Mouse (Mus musculus): ENCODE results near the gene Tmed1. TPM values are rescaled to one million over a fixed set of nuclear protein-coding genes. Genes with fewer than 3 reads are reported as not detected.

Tmed1 gene
- polyA plus RNA-seq, 2 experiments: 16.3 to 24.8 TPM

GRCm38 (mm10) chr9:21505767-21506166, 4.3 kb downstream of the Tmed1 start:
- no peak overlapping the region for H3K9ac ChIP-seq (replicated peaks)
- peaks cover 3 to 14% of the 10 kb centered on the region in 2 experiments for H3K4me1 ChIP-seq (replicated peaks; ENCODE audit: control insufficient read depth in 2 of 2, insufficient read depth in 2 of 2, low read length in 1 of 2)
- DNase-seq (ENCODE audit: low read depth in 3 of 3, low spot score in 3 of 3) (no peak), ATAC-seq (ENCODE audit: insufficient read depth) (no peak)
- no peaks in the 10 kb centered on the region for H3K27me3 ChIP-seq (ENCODE audit: control insufficient read depth, insufficient read depth, low read length)
- peaks cover 30% of the 10 kb centered on the region for H3K36me3 ChIP-seq (replicated peaks; ENCODE audit: control insufficient read depth, insufficient read depth, low read depth)
- no peak overlapping the region for H3K27ac ChIP-seq
- H3K4me2 ChIP-seq (ENCODE audit: low read depth): no peak overlapping the region
- no peak overlapping the region for H3K4me3 ChIP-seq (ENCODE audit: insufficient read depth in 1 of 2, low read depth in 2 of 2, low read length in 2 of 2)
- H3K9me3 ChIP-seq (ENCODE audit: control insufficient read depth, low read length): no peaks in the 10 kb centered on the region
- TF ChIP-seq CTCF (IDR thresholded peaks at IDR 0.05; ENCODE audit: low read depth) (no peak), EP300 (IDR thresholded peaks at IDR 0.05; ENCODE audit: low read depth) (no peak)

- TF ChIP-seq CTCF (IDR thresholded peaks at IDR 0.05; ENCODE audit: low read depth): no peak
- TF ChIP-seq EP300 (IDR thresholded peaks at IDR 0.05; ENCODE audit: low read depth): no peak
- 91% methylated on average over 8 of the region's 8 CpGs for WGBS (ENCODE audit: insufficient replicate concordance)
These were observed 6.7 kb downstream of the Tmed1 start for GRCm38 (mm10) chr9:21503352-21503751.

GRCm38 (mm10) chr9:21498284-21498902, 11.7 kb downstream of the Tmed1 start:
- ATAC-seq (ENCODE audit: insufficient read depth) (no peak), DNase-seq (ENCODE audit: low read depth in 3 of 3, low spot score in 3 of 3) (no peak)
- Histone ChIP-seq H3K4me3 (ENCODE audit: insufficient read depth in 1 of 2, low read depth in 2 of 2, low read length in 2 of 2) (no peak overlapping the region), H3K4me2 (ENCODE audit: low read depth) (no peak overlapping the region), H3K27ac (no peak overlapping the region), H3K9me3 (ENCODE audit: control insufficient read depth, low read length) (no peaks in the 10 kb centered on the region), H3K4me1 (replicated peaks; ENCODE audit: control insufficient read depth in 2 of 2, insufficient read depth in 2 of 2, low read length in 1 of 2) (no peaks in the 10 kb centered on the region), H3K27me3 (ENCODE audit: control insufficient read depth, insufficient read depth, low read length) (no peaks in the 10 kb centered on the region), H3K36me3 (replicated peaks; ENCODE audit: control insufficient read depth, insufficient read depth, low read depth) (peaks cover 21% of the 10 kb centered on the region), H3K9ac (replicated peaks) (no peak overlapping the region)
- TF ChIP-seq EP300 (IDR thresholded peaks at IDR 0.05; ENCODE audit: low read depth) (no peak), CTCF (IDR thresholded peaks at IDR 0.05; ENCODE audit: low read depth) (no peak)
- WGBS (ENCODE audit: insufficient replicate concordance): 88% methylated on average over 12 of the region's 12 CpGs

More at GRCm38 (mm10) chr9:21503352-21503751, 6.7 kb downstream of the Tmed1 start:
- H3K4me2 ChIP-seq (ENCODE audit: low read depth): no peak overlapping the region
- no peak overlapping the region for H3K4me3 ChIP-seq (ENCODE audit: insufficient read depth in 1 of 2, low read depth in 2 of 2, low read length in 2 of 2)
- DNase-seq (ENCODE audit: low read depth in 3 of 3, low spot score in 3 of 3) (no peak), ATAC-seq (ENCODE audit: insufficient read depth) (no peak)
- H3K27ac ChIP-seq: no peak overlapping the region
- H3K9ac ChIP-seq (replicated peaks): no peak overlapping the region
- H3K4me1 ChIP-seq (replicated peaks; ENCODE audit: control insufficient read depth in 2 of 2, insufficient read depth in 2 of 2, low read length in 1 of 2): no peaks in the 10 kb centered on the region
- H3K9me3 ChIP-seq (ENCODE audit: control insufficient read depth, low read length): no peaks in the 10 kb centered on the region
- no peaks in the 10 kb centered on the region for H3K27me3 ChIP-seq (ENCODE audit: control insufficient read depth, insufficient read depth, low read length)
- H3K36me3 ChIP-seq (replicated peaks; ENCODE audit: control insufficient read depth, insufficient read depth, low read depth): peaks cover 34% of the 10 kb centered on the region

- Histone ChIP-seq H3K4me2 (ENCODE audit: low read depth) (no peak overlapping the region), H3K27me3 (ENCODE audit: control insufficient read depth, insufficient read depth, low read length) (no peaks in the 10 kb centered on the region), H3K9me3 (ENCODE audit: control insufficient read depth, low read length) (no peaks in the 10 kb centered on the region), H3K9ac (replicated peaks) (no peak overlapping the region), H3K4me3 (ENCODE audit: insufficient read depth in 1 of 2, low read depth in 2 of 2, low read length in 2 of 2) (no peak overlapping the region), H3K4me1 (replicated peaks; ENCODE audit: control insufficient read depth in 2 of 2, insufficient read depth in 2 of 2, low read length in 1 of 2) (no peaks in the 10 kb centered on the region), H3K36me3 (replicated peaks; ENCODE audit: control insufficient read depth, insufficient read depth, low read depth) (peaks cover 18% of the 10 kb centered on the region), H3K27ac (no peak overlapping the region)
- no peak for DNase-seq (ENCODE audit: low read depth in 3 of 3, low spot score in 3 of 3)
- 85% methylated on average over 2 of the region's 2 CpGs for WGBS (ENCODE audit: insufficient replicate concordance)
- TF ChIP-seq CTCF (IDR thresholded peaks at IDR 0.05; ENCODE audit: low read depth): no peak
- ATAC-seq (ENCODE audit: insufficient read depth): no peak
These were observed 12.4 kb downstream of the Tmed1 start for GRCm38 (mm10) chr9:21497664-21498063.

GRCm38 (mm10) chr9:21497050-21497542, 13.0 kb downstream of the Tmed1 start:
- Histone ChIP-seq H3K9ac (replicated peaks) (no peak overlapping the region), H3K27me3 (ENCODE audit: control insufficient read depth, insufficient read depth, low read length) (no peaks in the 10 kb centered on the region), H3K36me3 (replicated peaks; ENCODE audit: control insufficient read depth, insufficient read depth, low read depth) (peaks cover 18% of the 10 kb centered on the region), H3K4me2 (ENCODE audit: low read depth) (no peak overlapping the region), H3K27ac (no peak overlapping the region), H3K4me1 (replicated peaks; ENCODE audit: control insufficient read depth in 2 of 2, insufficient read depth in 2 of 2, low read length in 1 of 2) (no peaks in the 10 kb centered on the region), H3K4me3 (ENCODE audit: insufficient read depth in 1 of 2, low read depth in 2 of 2, low read length in 2 of 2) (no peak overlapping the region), H3K9me3 (ENCODE audit: control insufficient read depth, low read length) (no peaks in the 10 kb centered on the region)
- 92% methylated on average over 16 of the region's 16 CpGs for WGBS (ENCODE audit: insufficient replicate concordance)
- no peak for TF ChIP-seq EP300 (IDR thresholded peaks at IDR 0.05; ENCODE audit: low read depth)
- DNase-seq (ENCODE audit: low read depth in 3 of 3, low spot score in 3 of 3): no peak
- ATAC-seq (ENCODE audit: insufficient read depth): no peak

All from liver, embryonic 14.5 days (tissue).